Mouse (Mus musculus): ENCODE results near the gene Gnao1.

Gene Gnao1

GRCm38 (mm10) chr8:93893556-93893955 lies 83.8 kb downstream of the Gnao1 start:
- DNase-seq (ENCODE audit: low read depth, low spot score): no peak

DNA sequence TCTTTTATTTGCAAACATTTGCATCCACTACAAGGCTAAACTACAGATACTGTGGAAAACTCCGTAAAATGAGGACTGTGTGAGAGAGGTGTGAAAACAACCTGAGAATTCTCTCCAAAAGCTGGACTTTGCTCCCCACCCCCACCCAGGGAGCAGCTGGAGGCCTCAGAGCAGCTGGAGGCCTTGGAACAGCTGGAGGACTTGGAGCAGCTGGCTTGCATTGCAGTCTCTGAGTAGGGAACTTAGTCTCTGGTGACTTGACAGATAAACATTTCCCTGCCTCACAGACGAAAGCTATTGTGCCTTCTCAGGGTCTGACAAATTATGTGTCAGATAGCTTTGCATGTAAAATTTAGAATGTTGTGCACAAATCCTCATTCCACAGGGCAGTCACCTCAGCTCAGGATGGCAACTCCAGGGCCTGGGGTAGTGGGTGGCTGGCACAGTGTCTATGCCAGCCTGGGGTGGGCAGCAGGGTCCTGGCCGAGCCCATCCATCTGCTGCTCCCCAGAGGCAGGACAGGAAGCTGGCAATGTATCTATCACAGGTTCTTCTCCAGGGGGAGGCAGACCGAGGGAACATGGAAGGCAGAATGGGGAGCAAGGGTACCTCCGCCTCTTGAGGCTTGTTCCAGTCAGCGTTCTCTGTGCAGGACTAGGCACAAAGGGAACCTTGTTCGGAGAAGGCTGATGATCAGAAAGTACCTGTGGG lies 87.2 kb downstream of the Gnao1 start:
- DNase-seq (ENCODE audit: low read depth, low spot score): no peak

GRCm38 (mm10) chr8:93898570-93898969 lies 88.8 kb downstream of the Gnao1 start:
- no peak for DNase-seq (ENCODE audit: low read depth, low spot score)

DNA sequence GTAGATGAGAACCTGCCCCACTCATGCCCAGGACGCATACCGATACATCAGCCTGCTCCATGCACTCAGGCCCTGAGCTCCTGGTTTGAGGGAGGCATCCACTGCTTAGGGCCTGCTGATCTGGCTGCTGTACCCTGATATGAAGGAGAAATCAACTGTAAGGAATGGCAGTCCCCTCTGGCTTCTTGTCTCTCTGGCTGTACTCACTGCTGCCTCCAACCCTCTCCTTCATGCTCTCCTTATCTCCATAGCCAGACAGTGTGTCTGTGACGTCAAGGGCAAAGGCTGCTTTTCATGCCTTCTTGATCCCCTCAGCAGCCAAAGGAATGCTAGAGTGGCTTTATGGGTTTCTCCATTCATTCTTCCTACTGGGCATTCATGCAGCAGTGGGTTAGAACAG lies 92.3 kb downstream of the Gnao1 start:
- DNase-seq (ENCODE audit: low read depth, low spot score): no peak

DNA sequence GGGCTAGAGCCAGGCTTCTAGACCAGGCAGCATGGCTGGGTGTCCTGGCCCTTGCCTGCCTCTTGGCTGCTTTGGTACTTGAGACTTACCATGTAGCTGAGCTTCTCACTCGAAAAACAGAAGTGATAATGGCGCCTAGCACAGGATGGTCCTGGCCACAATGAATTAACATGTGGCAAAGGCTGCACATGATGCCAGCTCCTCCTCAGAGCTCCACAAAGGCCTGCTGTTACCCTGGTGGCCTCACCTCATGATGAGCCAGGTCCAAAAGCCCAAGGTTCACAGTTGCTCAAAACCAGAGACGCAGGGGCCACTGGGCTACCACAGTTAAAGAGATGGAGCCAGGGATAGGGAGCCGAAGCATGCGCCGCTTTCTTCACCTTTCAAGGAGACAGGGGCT lies 97.2 kb downstream of the Gnao1 start:
- DNase-seq (ENCODE audit: low read depth, low spot score): no peak

GRCm38 (mm10) chr8:93907987-93908441 lies 98.2 kb downstream of the Gnao1 start:
- no peak for DNase-seq (ENCODE audit: low read depth, low spot score)

DNA sequence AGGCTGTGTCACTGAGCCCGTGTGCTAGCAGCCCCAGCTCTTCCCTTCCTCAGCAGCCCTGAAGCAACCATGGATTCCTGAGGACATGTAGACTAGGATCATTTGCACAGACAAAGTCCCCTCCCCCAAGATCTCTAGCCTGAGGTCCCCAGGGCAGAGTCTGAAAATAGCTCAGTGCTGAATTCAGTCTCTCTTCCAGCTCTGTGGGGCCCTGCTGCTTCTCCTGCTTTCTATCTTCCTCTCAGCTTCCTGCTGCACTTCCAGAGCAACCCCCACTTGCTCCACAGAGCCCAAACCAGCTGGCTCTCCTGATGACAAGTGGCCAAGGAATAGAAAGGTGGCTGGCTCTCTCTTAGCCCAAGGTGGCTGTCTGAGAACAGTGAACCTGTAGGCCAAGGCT lies 98.8 kb downstream of the Gnao1 start:
- no peak for DNase-seq (ENCODE audit: low read depth, low spot score)

DNA sequence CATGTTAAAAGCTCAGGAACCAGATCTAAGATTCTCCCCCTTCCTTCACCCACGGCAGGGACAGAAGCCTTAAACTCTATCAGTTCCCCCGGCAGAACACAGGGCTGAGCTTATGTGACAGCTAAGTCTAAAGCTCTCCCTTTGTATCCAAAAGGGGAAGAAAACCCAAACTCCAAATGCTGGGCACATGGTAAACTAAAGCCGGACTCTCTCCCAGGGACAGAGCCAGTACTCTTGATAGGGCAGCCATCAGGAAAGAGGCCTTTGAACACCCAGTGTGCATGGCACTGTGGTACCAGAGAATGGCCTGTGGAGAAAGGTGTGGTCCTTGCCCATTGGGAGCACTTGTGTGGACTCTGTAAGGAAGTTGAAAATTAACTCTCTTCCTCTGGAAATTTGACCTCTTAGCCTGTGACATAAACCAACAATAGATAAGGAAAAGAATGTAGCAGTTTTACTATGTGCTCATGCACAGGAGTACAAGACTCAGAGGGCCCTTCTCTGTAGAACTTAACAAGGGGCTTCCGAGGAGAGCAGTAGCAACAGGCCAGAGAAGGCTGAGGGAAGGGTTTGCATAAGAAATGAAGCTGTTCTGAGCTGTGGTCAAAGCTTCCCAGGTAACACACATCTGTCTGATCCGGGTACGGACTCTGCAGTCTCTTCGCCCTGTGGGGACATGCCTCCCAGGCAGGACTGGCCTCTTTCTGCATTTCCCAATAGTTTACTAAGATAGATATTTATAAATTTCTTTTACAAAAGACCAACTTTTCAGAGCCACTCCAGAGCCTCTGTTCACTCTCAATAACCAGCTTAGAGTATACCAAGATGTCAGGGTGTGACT lies 102.2 kb downstream of the Gnao1 start:
- DNase-seq (ENCODE audit: low read depth, low spot score): no peak

DNA sequence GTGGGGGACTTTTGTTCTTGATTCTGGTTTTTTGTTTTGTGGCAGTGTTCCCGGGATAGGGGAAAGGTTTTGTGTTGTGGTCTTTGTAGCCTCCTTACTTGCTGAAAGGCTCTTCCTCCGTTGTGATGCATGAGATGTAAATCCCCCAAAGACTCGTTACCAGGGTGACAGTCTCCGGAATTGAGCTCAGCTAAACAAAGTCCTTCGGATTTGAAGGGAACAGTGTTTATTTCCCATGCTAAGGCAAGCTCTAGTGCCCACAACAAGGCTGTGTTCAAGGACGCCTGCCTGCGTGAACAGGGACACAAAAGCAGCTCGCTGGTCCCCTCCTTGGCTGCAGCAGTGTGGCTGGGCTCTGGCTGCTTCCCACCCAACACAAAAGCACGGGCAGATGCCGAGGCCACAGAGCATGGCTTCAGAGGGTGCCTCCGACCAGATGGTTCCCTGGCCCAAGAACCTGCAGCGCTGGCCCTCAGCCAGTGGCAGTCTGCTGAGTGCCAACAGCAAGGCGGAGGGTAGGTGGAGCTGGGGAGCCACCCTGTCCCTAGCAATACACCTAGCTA lies 108.2 kb downstream of the Gnao1 start:
- DNase-seq (ENCODE audit: low read depth, low spot score): peak; percentile 83

GRCm38 (mm10) chr8:93918580-93918979 lies 108.8 kb downstream of the Gnao1 start:
- DNase-seq (ENCODE audit: low read depth, low spot score): no peak

DNA sequence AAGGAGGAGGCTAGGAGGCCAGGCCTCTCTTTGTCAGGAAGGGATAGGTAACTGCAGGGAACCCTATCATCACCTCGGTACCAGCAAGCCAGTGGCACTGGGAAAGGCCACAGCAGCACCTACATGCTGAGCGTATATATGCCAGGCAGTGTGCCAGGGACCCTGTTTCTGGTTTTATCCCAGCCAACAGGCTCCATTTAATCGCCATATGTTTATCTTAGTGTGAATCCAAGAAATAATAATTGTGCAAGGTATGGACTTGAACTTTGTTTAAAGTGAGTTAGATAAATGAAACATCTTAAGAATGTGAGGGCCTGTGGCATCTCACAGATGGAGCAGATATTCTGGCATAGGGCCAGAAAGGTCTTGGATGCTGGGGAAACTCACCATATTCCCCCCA lies 109.7 kb downstream of the Gnao1 start:
- no peak for DNase-seq (ENCODE audit: low read depth, low spot score)

- no peak for DNase-seq (ENCODE audit: low read depth, low spot score)
Observed at GRCm38 (mm10) chr8:93919916-93920589, 110.3 kb downstream of the Gnao1 start.

- DNase-seq (ENCODE audit: low read depth, low spot score): no peak
Observed at GRCm38 (mm10) chr8:93920590-93920948, 110.8 kb downstream of the Gnao1 start.

GRCm38 (mm10) chr8:93923897-93924334 lies 114.2 kb downstream of the Gnao1 start:
- DNase-seq (ENCODE audit: low read depth, low spot score): no peak

- no peak for DNase-seq (ENCODE audit: low read depth, low spot score)
Observed at GRCm38 (mm10) chr8:93925513-93925912, 115.7 kb downstream of the Gnao1 start.

DNA sequence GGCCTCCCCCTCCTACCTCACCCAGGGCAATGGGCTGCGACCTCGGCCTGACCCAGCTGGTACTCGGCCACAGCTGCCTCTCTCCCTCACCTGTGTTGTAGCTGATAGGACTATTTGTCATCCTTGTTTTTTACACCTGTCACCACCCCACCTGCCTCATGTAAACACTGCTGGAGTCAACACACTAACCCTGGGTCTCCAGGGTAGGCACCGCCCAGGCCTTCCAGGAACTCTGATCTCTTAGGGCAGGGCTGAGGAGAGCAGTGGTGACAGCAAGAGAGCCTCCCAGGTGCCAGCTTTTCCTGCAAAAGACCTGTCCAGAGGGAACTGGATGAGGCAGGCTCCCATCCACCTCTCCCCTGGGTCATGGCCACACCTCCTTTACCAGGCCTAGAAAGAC lies 119.5 kb downstream of the Gnao1 start:
- no peak for DNase-seq (ENCODE audit: low read depth, low spot score)

GRCm38 (mm10) chr8:93931336-93931735 lies 121.6 kb downstream of the Gnao1 start:
- no peak for DNase-seq (ENCODE audit: low read depth, low spot score)

- DNase-seq (ENCODE audit: low read depth, low spot score): peak; percentile 68
Observed at GRCm38 (mm10) chr8:93932873-93933272, 123.1 kb downstream of the Gnao1 start.

GRCm38 (mm10) chr8:93933288-93933687 lies 123.5 kb downstream of the Gnao1 start:
- DNase-seq (ENCODE audit: low read depth, low spot score): no peak

DNA sequence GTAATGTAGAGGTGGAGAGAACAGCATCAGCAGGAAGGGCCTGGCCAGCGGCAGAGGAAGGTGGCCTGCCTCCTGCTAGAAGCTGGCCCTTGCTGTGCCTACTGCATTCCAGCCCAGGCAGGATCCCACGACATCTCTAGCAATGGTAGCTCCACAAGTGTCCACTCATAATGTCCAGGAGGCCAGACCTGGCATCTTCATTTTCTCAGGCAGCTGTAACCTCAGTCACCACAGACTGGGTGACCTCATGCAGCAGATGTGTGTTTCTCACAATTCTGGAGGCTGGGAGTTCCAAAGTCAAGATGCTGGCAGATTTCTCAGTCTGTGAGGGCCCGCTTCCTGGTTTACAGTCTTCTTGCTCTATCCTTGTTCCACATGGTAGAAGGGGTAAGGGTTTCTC lies 128.4 kb downstream of the Gnao1 start:
- DNase-seq (ENCODE audit: low read depth, low spot score): no peak

DNA sequence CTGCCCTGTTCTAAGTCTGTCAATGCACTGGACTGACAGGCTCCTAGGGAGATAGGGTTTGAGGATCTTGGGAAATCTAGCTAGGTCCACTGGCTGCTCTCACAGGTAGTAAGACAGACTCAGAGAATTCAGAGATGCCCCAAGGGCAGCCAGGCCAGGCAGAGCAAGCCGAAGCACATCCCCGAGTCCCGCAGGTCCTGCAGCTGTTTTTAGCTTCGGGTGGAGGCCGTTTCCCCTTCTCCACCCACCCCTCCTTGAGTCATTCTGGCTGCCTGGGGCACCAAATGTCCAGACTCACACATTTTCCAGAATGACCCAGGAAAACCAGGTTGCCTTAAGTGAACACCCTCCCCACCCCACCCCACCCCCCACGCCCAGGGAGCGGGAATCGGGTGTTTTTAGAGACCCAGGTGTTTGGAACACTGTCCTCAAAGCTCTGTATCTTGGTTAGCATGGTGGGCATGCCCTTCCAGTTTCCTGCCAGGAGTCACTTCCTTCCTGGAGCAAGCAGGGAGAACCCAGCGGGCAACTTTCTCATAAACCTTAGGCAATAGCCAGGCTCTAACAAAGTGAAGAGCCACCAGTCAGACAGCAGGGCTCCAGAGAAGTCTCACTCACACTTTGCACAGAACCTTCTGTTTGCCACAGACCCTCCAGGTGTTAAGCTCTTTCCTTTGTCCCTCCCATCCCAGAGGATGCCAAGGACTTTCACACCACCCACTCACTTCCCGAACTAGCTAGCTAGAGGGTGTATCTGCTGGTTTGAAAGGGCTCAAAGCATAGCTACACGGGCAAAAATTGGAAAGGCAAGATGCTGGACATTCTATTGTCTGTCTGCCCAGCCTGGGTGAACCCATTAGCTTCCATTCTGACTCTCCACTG lies 131.0 kb downstream of the Gnao1 start:
- peak; percentile 15 for DNase-seq (ENCODE audit: low read depth, low spot score)
